Mouse (Mus musculus) limb, embryonic 11.5 days (tissue): ENCODE measurements around the gene Gm2832. TPM values are rescaled to one million over a fixed set of nuclear protein-coding genes. Genes with fewer than 3 reads are reported as not detected.
"Not testable (repeated sequence)": the region's sequence is repeated elsewhere in the genome, so short reads cannot be mapped to it uniquely, and the experiment has no call there.

Source experiments
- ATAC-seq: fragments of 200-750 bp; cut with Nextera tagmentation; 2 replicates; pipeline ENCODE4 v1.8.0; 2017; ENCODE audit warnings: low read depth; ENCODE audit not compliant: insufficient number of reproducible peaks, low FRiP score, low TSS enrichment
- DNase-seq: peaks from one replicate; pipeline ENCODE4 v3.0.0-alpha.2; 2015; ENCODE audit warnings: low spot score
- H3K27ac ChIP-seq: fragments of 300-500 bp; sonication (generic); replicated peaks from 2 replicates; pipeline ENCODE4 v1.5.1; 2014; ENCODE audit warnings: low read depth, mild to moderate bottlenecking, low read length
- H3K27me3 ChIP-seq: fragments of 300-500 bp; sonication (generic); 2 replicates; pipeline ENCODE4 v1.6.1; 2014; ENCODE audit warnings: mild to moderate bottlenecking, low read length, mixed read lengths; ENCODE audit not compliant: control insufficient read depth, insufficient read depth
- H3K36me3 ChIP-seq: fragments of 300-500 bp; sonication (generic); 2 replicates; pipeline ENCODE4 v1.6.1; 2014; ENCODE audit warnings: mild to moderate bottlenecking, low read length, moderate library complexity, mixed read lengths; ENCODE audit not compliant: control insufficient read depth, insufficient read depth
- H3K4me1 ChIP-seq: fragments of 300-500 bp; sonication (generic); 2 replicates; pipeline ENCODE4 v1.6.1; 2014; ENCODE audit warnings: low read length, mixed read lengths; ENCODE audit not compliant: control insufficient read depth, insufficient read depth
- H3K4me2 ChIP-seq: fragments of 300-500 bp; sonication (generic); 2 replicates; pipeline ENCODE4 v1.6.1; 2014; ENCODE audit warnings: low read depth, mild to moderate bottlenecking, moderate library complexity; ENCODE audit not compliant: severe bottlenecking
- H3K4me3 ChIP-seq: fragments of 300-500 bp; sonication (generic); 2 replicates; pipeline ENCODE4 v1.5.1; 2014; ENCODE audit warnings: low read depth, low read length
- H3K9ac ChIP-seq: fragments of 300-500 bp; sonication (generic); 2 replicates; pipeline ENCODE4 v1.6.1; 2014; ENCODE audit warnings: mild to moderate bottlenecking, low read length
- H3K9me3 ChIP-seq: fragments of 300-500 bp; sonication (generic); 2 replicates; pipeline ENCODE4 v1.6.1; 2016; ENCODE audit warnings: low read length; ENCODE audit not compliant: control insufficient read depth
- WGBS: fragments of 180-500 bp; shearing (Covaris S2); extraction: QIAGEN DNeasy Blood & Tissue Kit; methylation state at CpG from one replicate; pipeline ENCODE4 v1.1.7; 2014; 5-methylcytosine and 5-hydroxymethylcytosine counted together
- polyA plus RNA-seq: library from polyadenylated mRNA; unstranded; fragments of >200 nt; fragmentation: Nextera tagmentation; extraction: Ambion mirVana; gene quantifications from 2 replicates; pipeline ENCODE4 v1.2.1, GENCODE M21; 2014

Gm2832 gene
- not detected in 2 replicates for polyA plus RNA-seq

GRCm38 (mm10) chr14:41278505-41278904, at the start of gene Gm2832:
Gene Gm2832 (plus strand): TSS chr14:41278805.
- H3K4me2 ChIP-seq, H3K9ac ChIP-seq, H3K36me3 ChIP-seq, DNase-seq, H3K27ac ChIP-seq, H3K9me3 ChIP-seq, H3K4me3 ChIP-seq, H3K27me3 ChIP-seq, ATAC-seq, H3K4me1 ChIP-seq: not testable (repeated sequence)
- WGBS, result 87% methylated on average over 2 of the region's 3 CpGs

GRCm38 (mm10) chr14:41263296-41263695, 15.3 kb upstream of the Gm2832 start:
- ATAC-seq, H3K4me1 ChIP-seq, H3K4me2 ChIP-seq, H3K4me3 ChIP-seq, DNase-seq, H3K9ac ChIP-seq, H3K9me3 ChIP-seq, H3K36me3 ChIP-seq, H3K27me3 ChIP-seq, H3K27ac ChIP-seq: not testable (repeated sequence)
- 41% methylated on average over 3 of the region's 4 CpGs for WGBS

GRCm38 (mm10) chr14:41263853-41264755, 14.5 kb upstream of the Gm2832 start:
- H3K4me1 ChIP-seq, H3K27ac ChIP-seq, H3K4me3 ChIP-seq, H3K9me3 ChIP-seq, H3K27me3 ChIP-seq, H3K9ac ChIP-seq, H3K36me3 ChIP-seq: not testable (repeated sequence)
- peak overlapping the region; percentile 33; the same call in 1 of the 2 replicates for H3K4me2 ChIP-seq
- ATAC-seq, result peak; percentile 72; the same call in 1 of the 2 replicates
- DNase-seq, result peak; percentile 18
- WGBS, result 5% methylated on average over 25 of the region's 29 CpGs

GRCm38 (mm10) chr14:41264756-41265566, 13.6 kb upstream of the Gm2832 start:
- Histone ChIP-seq H3K4me3 (peak overlapping the region; percentile 10; the same call in 1 of the 2 replicates), H3K4me2 (peak overlapping the region; percentile 33; the same call in 1 of the 2 replicates)
- peak; percentile 87 for ATAC-seq
- H3K4me1 ChIP-seq, H3K9ac ChIP-seq, H3K27me3 ChIP-seq, H3K36me3 ChIP-seq, H3K9me3 ChIP-seq, H3K27ac ChIP-seq: not testable (repeated sequence)
- peak; percentile 45 for DNase-seq
- 0% methylated on average over 18 of the region's 36 CpGs for WGBS

- H3K4me1 ChIP-seq, ATAC-seq, H3K4me3 ChIP-seq, H3K27me3 ChIP-seq, H3K9ac ChIP-seq, H3K9me3 ChIP-seq, DNase-seq, H3K27ac ChIP-seq, H3K36me3 ChIP-seq, H3K4me2 ChIP-seq: not testable (repeated sequence)
- 14% methylated on average over 1 of the region's 1 CpGs for WGBS
These were observed 7.4 kb downstream of the Gm2832 start for GRCm38 (mm10) chr14:41285965-41286364.

Other genes starting within 250 kb of the Gm2832 start
- not detected in 2 replicates for gene Dydc2, start 209.6 kb upstream of the Gm2832 start, polyA plus RNA-seq
- not detected in 2 replicates for gene Dydc1, start 205.9 kb upstream of the Gm2832 start, polyA plus RNA-seq
- not detected in 2 replicates for gene Mat1a, start 173.8 kb upstream of the Gm2832 start, polyA plus RNA-seq
- gene Sftpa1, start 147.0 kb upstream of the Gm2832 start, polyA plus RNA-seq, result not detected in 2 replicates
- not detected in 2 replicates for gene Mbl1, start 127.3 kb upstream of the Gm2832 start, polyA plus RNA-seq
- gene Sftpd, start 93.7 kb upstream of the Gm2832 start, polyA plus RNA-seq, result not detected in 2 replicates
- gene Gm5798, start 69.8 kb downstream of the Gm2832 start, polyA plus RNA-seq, result not detected in 2 replicates
- gene Gm7945, start 107.6 kb downstream of the Gm2832 start, polyA plus RNA-seq, result not detected in 2 replicates
- not detected in 2 replicates for gene Gm6482, start 129.5 kb downstream of the Gm2832 start, polyA plus RNA-seq
- gene Gm7954, start 174.7 kb downstream of the Gm2832 start, polyA plus RNA-seq, result not detected in 2 replicates
- not detected in 2 replicates for gene Gm3486, start 210.7 kb downstream of the Gm2832 start, polyA plus RNA-seq